In genomic region chr12:58591480-58591829, GRCm38 (mm10) we compare ENCODE assay signal across 18 mouse cellular contexts.
DNase-seq lines count a peak whose midpoint lies in the region; ATAC-seq lines count a peak whose summit lies in the region.
"Had no signal": no experiment of that assay in that cellular context is flagged by ENCODE, and none has a peak within 500 bp of the region (broad histone marks: within the 10 kb centered on the region; RNA-seq: fewer than 3 reads in every experiment).

No protein-coding gene starts in this region.

- no peak overlapping the region for H3K9ac ChIP-seq in hindbrain, embryonic 15.5 days
- no peak overlapping the region for H3K9ac ChIP-seq in hindbrain, embryonic 13.5 days
- H3K9ac ChIP-seq in kidney, embryonic 15.5 days, result no peak overlapping the region
- no peak overlapping the region for H3K9ac ChIP-seq in forebrain, embryonic 14.5 days (ENCODE audit: low read length)
- H3K9ac ChIP-seq in midbrain, embryonic 14.5 days (replicated peaks; ENCODE audit: low read length), result no peak overlapping the region
- H3K9ac ChIP-seq: liver, embryonic 12.5 days; lung, embryonic 14.5 days had no signal

- no peaks in the 10 kb centered on the region for H3K9me3 ChIP-seq in hindbrain, embryonic 15.5 days
- no peaks in the 10 kb centered on the region for H3K9me3 ChIP-seq in hindbrain, embryonic 13.5 days
- H3K9me3 ChIP-seq in kidney, embryonic 15.5 days (replicated peaks), result no peaks in the 10 kb centered on the region
- H3K9me3 ChIP-seq in forebrain, embryonic 14.5 days (replicated peaks; ENCODE audit: control insufficient read depth, low read length), result no peaks in the 10 kb centered on the region
- no peaks in the 10 kb centered on the region for H3K9me3 ChIP-seq in midbrain, embryonic 14.5 days (ENCODE audit: control insufficient read depth, low read length)
- H3K9me3 ChIP-seq: limb, embryonic 10.5 days; liver, embryonic 12.5 days had no signal

- H3K27me3 ChIP-seq in hindbrain, embryonic 15.5 days, result no peaks in the 10 kb centered on the region
- no peaks in the 10 kb centered on the region for H3K27me3 ChIP-seq in hindbrain, embryonic 13.5 days
- no peaks in the 10 kb centered on the region for H3K27me3 ChIP-seq in kidney, embryonic 15.5 days
- no peaks in the 10 kb centered on the region for H3K27me3 ChIP-seq in forebrain, embryonic 14.5 days (replicated peaks; ENCODE audit: control insufficient read depth, insufficient read depth, low read length)
- H3K27me3 ChIP-seq in midbrain, embryonic 14.5 days (ENCODE audit: control insufficient read depth, insufficient read depth, low read length), result no peaks in the 10 kb centered on the region
- H3K27me3 ChIP-seq: liver, embryonic 12.5 days had no signal

- no peak overlapping the region for H3K27ac ChIP-seq in hindbrain, embryonic 15.5 days (replicated peaks)
- no peak overlapping the region for H3K27ac ChIP-seq in hindbrain, embryonic 13.5 days
- no peak overlapping the region for H3K27ac ChIP-seq in kidney, embryonic 15.5 days
- no peak overlapping the region for H3K27ac ChIP-seq in forebrain, embryonic 14.5 days (ENCODE audit: low read depth, low read length)
- 0 out of 2 replicates have a peak overlapping the region, but pooled peaks have one; percentile 37 for H3K27ac ChIP-seq in midbrain, embryonic 14.5 days (replicated peaks; ENCODE audit: low read depth, low read length)
- H3K27ac ChIP-seq: kidney, postnatal 0 days; limb, embryonic 10.5 days; liver, embryonic 12.5 days had no signal

- no peak overlapping the region for H3K4me3 ChIP-seq in hindbrain, embryonic 15.5 days
- H3K4me3 ChIP-seq in hindbrain, embryonic 13.5 days, result no peak overlapping the region
- no peak overlapping the region for H3K4me3 ChIP-seq in kidney, embryonic 15.5 days (replicated peaks)
- no peak overlapping the region for H3K4me3 ChIP-seq in forebrain, embryonic 14.5 days (ENCODE audit: low read depth, low read length)
- no peak overlapping the region for H3K4me3 ChIP-seq in midbrain, embryonic 14.5 days (replicated peaks; ENCODE audit: low read depth, low read length)
- H3K4me3 ChIP-seq: limb, embryonic 10.5 days; liver, embryonic 12.5 days had no signal

- no peaks in the 10 kb centered on the region for H3K36me3 ChIP-seq in hindbrain, embryonic 15.5 days
- no peaks in the 10 kb centered on the region for H3K36me3 ChIP-seq in hindbrain, embryonic 13.5 days
- no peaks in the 10 kb centered on the region for H3K36me3 ChIP-seq in kidney, embryonic 15.5 days
- no peaks in the 10 kb centered on the region for H3K36me3 ChIP-seq in forebrain, embryonic 14.5 days (ENCODE audit: control insufficient read depth, insufficient read depth, low read length)
- no peaks in the 10 kb centered on the region for H3K36me3 ChIP-seq in midbrain, embryonic 14.5 days (ENCODE audit: control insufficient read depth, insufficient read depth, low read length)
- H3K36me3 ChIP-seq: limb, embryonic 10.5 days; liver, embryonic 12.5 days had no signal

- DNase-seq in kidney, postnatal 36 days, result peak; percentile 9 to 33
- no peak for DNase-seq in forebrain, embryonic 14.5 days (ENCODE audit: low spot score)
- no peak for DNase-seq in midbrain, embryonic 14.5 days
- DNase-seq in gastrocnemius, postnatal 25 days, result no peak
- DNase-seq: cerebellum, adult 18-20 months; heart, postnatal 10 days; lung, embryonic 14.5 days; lung, postnatal 4 days; right cerebral cortex, postnatal 14 days; spleen, adult 18-20 months had no signal

- ATAC-seq in hindbrain, embryonic 15.5 days (ENCODE audit: low FRiP score, low read depth), result 0 out of 2 replicates have a peak, but pooled peaks have one; percentile 48
- ATAC-seq in hindbrain, embryonic 13.5 days (ENCODE audit: low FRiP score), result no peak
- ATAC-seq in kidney, embryonic 15.5 days (replicated peaks; ENCODE audit: low FRiP score), result no peak
- ATAC-seq in forebrain, embryonic 14.5 days, result peak; percentile 68
- 0 out of 2 replicates have a peak, but pooled peaks have one; percentile 11 for ATAC-seq in midbrain, embryonic 14.5 days (ENCODE audit: low FRiP score, low TSS enrichment)
- ATAC-seq: inflammation-experienced regulatory T-cells, adult 6 months; liver, embryonic 12.5 days had no signal

- peaks cover 5% of the 10 kb centered on the region; the same call in 1 of the 2 replicates for H3K4me1 ChIP-seq in hindbrain, embryonic 15.5 days (replicated peaks)
- H3K4me1 ChIP-seq in hindbrain, embryonic 13.5 days (replicated peaks), result peaks cover 8% of the 10 kb centered on the region
- H3K4me1 ChIP-seq in kidney, embryonic 15.5 days, result no peaks in the 10 kb centered on the region
- H3K4me1 ChIP-seq in forebrain, embryonic 14.5 days (ENCODE audit: control insufficient read depth, insufficient read depth, low read length), result peaks cover 7% of the 10 kb centered on the region; the same call in 1 of the 2 replicates
- 0 out of 2 replicates have a peak, but pooled peaks cover 10% of the 10 kb centered on the region for H3K4me1 ChIP-seq in midbrain, embryonic 14.5 days (ENCODE audit: control insufficient read depth, insufficient read depth, low read length)
- H3K4me1 ChIP-seq: liver, embryonic 12.5 days had no signal

- no peak overlapping the region for H3K4me2 ChIP-seq in hindbrain, embryonic 15.5 days
- no peak overlapping the region for H3K4me2 ChIP-seq in hindbrain, embryonic 13.5 days
- no peak overlapping the region for H3K4me2 ChIP-seq in kidney, embryonic 15.5 days
- no peak overlapping the region for H3K4me2 ChIP-seq in forebrain, embryonic 14.5 days (ENCODE audit: low read length)
- no peak overlapping the region for H3K4me2 ChIP-seq in midbrain, embryonic 14.5 days (ENCODE audit: low read length)
- H3K4me2 ChIP-seq: heart, embryonic 11.5 days; liver, embryonic 12.5 days; lung, embryonic 14.5 days had no signal

- WGBS in hindbrain, embryonic 15.5 days, result 76% methylated on average over 3 of the region's 3 CpGs
- WGBS in hindbrain, embryonic 13.5 days, result 84% methylated on average over 3 of the region's 3 CpGs
- 82% methylated on average over 3 of the region's 3 CpGs for WGBS in kidney, embryonic 15.5 days
- 51% methylated on average over 3 of the region's 3 CpGs for WGBS in forebrain, embryonic 14.5 days
- 77% methylated on average over 3 of the region's 3 CpGs for WGBS in midbrain, embryonic 14.5 days

Comparison
In these comparisons a context has a peak if more than half of its experiments do, and no peak if none do; other contexts are left out.
1. ATAC-seq: peak in hindbrain, embryonic 15.5 days (single experiment), forebrain, embryonic 14.5 days (single experiment) and midbrain, embryonic 14.5 days (single experiment); none in hindbrain, embryonic 13.5 days (single experiment) and kidney, embryonic 15.5 days (single experiment).
2. DNase-seq: peak in kidney, postnatal 36 days (2 of 2); none in forebrain, embryonic 14.5 days (single experiment), midbrain, embryonic 14.5 days (single experiment) and gastrocnemius, postnatal 25 days (single experiment).